Mouse (Mus musculus) neural tube, embryonic 10.5 days (tissue): ENCODE results near the gene Fnip1.
"Not testable (repeated sequence)": the region's sequence is repeated elsewhere in the genome, so short reads cannot be mapped to it uniquely, and the experiment has no call there.

ENCODE experiments used
- DNase-seq: peaks from one replicate; pipeline ENCODE4 v3.0.0-alpha.2; 2017; ENCODE audit warnings: low spot score; ENCODE audit errors: extremely low spot score

Gene Fnip1

DNA sequence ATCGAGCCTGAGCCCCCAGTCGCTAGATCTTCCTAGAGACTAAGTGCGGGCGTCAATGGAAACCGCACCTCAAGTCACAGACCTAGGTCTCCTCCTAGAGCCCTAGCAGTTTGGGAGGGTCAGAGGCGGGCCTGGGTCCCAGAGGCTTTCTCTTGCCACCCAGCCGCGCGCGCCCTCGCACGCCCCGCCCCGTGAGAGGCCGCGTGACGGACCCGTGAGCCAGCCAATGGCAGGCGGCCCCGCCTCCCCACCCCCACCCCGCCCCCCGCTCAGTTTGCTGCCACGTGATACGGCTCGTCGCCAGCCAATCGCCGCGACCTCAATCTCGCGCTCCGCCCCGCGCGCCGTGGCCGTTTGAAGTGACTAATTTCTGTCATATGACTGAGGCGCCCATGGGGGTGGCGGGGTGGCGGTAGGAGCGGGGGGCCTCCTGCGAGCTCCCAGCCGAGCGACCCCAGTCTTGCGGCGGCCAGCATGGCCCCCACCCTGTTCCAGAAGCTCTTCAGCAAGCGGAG lies at the start of gene Fnip1:
Gene Fnip1 (plus strand): TSS at position 377 of the 515 bp plus-strand sequence.
- peak; percentile 95 for DNase-seq

DNA sequence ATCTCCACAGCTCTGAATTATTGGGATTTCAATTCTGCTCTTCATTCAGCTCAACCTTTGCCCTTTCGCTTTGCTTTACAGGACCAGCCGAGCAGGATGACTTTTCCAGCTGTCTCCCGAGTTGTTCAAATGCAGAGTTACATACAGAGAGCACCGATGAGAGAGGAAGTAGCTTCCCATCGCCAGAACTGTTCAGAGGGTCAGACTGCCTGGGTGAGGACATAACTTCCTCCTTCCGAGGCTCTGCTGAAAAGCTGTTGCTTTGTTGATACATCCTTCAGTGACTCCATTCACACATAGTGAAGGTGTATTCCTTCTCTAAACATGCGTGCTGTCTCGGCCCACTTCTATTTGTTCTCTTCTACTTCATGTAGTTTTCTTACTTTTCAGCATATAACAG lies 47.6 kb upstream of the Fnip1 start:
- peak; percentile 23 for DNase-seq

DNA sequence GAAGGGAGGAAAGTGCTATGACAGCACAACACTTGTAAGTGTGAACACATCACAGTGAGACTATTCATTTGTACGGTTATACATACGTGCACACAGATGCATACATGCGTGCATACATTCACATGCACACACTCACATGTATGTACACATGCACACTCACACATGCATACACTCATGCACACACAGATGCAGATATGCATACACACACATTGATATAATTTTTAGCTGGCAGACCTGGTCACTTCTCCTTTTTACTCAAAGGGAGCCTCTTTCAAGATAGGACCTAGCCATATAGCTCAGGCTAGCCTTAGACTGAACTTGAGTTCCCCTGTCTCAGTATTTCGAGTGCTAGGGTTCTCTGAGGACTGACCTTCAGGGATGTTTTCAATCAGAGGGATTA lies 46.7 kb upstream of the Fnip1 start:
- no peak for DNase-seq

DNA sequence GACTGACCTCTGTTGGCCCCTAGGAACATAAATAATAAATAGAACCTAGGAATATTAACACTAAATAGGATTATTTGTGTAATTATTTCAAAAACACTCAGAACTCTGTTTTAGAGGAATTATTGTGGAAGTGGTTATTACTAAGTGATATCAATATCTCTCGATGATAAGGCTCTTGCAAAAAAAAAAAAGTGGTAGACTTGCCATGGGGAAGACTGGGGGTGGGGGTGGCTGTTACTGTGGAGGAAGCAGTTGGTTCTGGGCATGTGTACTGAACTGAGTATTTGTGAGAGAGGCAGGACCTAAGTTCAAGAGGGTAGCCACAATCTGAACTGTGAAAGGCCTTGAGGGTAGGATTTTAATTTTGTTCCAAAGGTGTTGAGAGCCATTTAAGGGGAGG lies 41.3 kb upstream of the Fnip1 start:
- no peak for DNase-seq

DNA sequence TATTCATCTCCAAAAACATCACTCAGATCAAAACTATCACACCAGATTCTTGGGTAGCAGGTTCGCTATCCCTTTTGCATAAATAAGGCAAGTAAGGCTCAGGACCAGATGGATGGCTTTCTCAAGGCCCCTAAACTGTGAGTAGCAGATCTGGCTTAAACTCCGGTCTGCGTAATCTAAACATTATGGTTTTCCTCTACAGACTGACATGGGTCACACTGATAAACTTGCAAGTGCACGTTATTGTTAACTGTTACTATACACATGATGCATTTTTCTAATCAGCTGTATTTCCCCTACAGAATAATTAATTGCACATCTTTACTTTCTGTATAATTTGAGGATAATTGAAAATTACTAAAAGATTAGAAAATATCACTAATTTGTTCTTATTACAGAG lies 39.9 kb upstream of the Fnip1 start:
- DNase-seq: no peak

DNA sequence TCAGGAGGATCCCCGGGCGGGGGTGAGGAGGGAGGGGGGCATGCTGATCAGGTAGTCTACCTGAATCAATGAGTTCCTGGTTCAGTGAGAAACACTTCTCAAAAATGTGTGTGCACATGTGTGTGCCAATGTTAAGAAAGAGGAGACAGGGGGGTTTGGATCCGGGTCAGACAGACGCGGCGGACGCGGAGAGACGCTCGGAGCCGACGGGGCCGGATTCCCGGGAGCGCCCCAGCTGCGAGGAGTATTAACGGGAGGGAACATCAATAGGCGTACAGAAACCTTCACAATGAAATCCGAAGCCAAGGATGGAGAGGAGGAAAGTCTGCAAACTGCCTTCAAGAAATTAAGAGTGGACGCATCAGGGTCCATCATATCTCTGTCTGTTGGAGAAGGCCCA lies 37.2 kb upstream of the Fnip1 start:
- DNase-seq: not testable (repeated sequence)

DNA sequence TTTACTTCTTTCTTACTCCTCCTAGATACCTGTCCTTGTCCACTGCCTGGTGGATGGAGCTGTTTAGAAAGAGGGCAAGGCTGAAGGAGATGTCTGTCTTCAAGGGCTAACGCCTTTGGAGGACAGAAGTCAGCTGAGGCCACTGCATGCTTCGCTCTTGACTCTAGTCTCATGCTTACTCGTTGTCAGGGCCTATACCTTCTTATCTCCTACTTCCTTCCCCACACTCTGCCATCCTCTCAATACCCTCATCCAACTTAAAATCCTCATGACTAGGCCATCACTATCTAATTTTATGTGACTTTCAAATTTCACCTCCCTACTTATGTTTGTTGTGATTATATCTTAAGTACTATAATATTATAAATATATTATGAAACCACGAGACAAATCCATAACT lies 33.1 kb upstream of the Fnip1 start:
- no peak for DNase-seq

DNA sequence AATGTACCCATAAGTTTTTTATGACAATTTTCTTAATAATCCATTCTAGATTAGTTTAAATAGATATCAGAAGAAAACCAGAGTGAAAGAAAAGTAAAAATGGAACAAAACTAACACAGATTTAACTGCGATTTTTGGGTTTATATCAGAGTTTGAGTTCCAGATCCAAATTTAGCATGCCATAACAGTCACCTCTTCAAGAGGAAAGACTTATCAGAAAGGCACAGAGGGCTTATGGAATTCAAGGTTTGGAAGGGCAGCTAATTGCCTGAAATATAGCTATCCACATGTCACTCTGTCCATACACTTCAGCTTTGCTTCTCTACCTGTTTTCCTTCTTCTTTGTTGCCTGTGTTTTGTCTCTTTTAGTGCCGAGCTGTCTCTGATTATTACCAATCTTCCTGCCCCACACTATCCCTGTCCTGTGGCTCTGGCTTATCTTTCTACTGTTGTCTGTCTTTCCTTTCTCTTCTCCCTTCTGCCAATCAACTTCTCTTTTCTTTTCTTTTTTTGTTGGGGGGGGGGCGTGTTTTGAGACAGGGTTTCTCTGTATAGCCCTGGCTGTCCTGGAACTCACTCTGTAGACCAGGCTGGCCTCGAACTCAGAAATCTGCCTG lies 31.0 kb upstream of the Fnip1 start:
- DNase-seq: no peak

DNA sequence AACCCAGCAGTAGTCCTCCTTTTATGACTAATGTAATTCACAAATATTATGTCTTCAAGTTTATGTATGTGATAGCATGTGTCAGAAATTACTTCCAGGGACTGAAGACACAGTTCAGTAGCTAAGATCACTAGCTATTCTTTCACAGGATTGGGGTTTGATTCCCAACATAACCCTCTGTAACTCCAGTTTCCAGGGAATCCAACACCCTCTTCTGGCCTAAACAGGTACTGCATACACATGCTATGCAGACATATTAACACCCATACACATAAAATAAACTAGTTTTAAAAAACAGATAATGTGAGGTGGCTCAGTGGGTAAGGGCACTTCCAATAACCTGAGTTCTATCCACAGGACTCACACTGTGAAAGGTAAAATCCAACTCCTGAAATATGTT lies 27.4 kb upstream of the Fnip1 start:
- no peak for DNase-seq

DNA sequence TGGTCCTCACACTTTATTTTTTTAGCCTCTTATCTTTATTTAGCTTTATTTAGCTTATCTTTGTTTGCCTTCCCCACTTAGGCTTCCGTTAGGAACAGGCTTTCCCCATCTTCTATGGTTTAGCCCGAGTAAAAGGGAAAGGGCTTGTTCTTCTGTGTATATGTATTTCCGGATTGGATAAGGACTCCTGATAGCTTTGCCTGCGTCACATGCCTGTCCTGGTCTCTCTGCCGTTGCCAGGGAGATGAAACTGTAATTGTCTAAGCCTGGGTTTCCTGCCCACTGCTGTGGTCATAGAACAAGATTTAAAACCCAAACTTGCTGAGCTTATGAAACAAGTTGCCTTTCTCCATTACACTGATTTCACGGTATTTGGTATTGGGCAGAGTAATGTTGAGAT lies 25.0 kb upstream of the Fnip1 start:
- DNase-seq: no peak

DNA sequence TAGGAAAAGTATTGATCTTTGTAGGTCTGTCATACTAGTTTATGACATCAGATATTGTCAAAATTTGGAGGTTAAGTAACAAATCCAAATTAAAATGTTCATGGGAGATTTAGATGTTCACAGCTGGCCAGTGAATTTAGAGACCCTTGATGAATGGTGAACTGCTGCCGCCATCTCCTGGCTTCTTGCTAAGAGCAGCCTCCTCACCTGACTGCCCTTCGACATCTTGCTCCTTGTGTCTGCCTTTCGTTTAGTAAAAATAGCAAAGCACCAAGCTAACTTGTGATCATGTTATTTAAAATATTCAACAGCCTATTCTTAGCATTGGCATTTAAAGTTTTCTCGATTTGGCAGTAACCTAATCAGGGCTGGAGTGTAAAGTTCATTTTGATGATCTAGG lies 15.0 kb upstream of the Fnip1 start:
- no peak for DNase-seq

DNA sequence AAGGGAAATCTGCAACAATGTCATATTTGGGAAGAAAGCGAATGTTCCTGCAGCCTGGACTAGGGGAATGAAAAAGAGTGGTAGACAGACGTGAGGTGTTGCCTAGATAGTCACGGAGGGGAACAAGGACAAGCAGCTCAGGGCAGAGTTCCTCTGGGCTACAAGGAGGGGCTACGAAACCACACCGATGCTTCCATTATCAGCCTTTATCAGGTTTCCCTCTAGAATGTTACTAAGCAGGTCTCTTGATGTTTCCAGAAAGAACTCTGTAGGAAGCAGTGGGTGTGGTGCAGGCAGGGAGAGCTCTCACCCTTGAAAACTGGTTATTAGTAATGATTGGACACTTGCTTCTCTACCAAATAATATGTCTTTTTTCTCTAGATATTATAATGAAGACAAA lies 11.7 kb upstream of the Fnip1 start:
- no peak for DNase-seq

DNA sequence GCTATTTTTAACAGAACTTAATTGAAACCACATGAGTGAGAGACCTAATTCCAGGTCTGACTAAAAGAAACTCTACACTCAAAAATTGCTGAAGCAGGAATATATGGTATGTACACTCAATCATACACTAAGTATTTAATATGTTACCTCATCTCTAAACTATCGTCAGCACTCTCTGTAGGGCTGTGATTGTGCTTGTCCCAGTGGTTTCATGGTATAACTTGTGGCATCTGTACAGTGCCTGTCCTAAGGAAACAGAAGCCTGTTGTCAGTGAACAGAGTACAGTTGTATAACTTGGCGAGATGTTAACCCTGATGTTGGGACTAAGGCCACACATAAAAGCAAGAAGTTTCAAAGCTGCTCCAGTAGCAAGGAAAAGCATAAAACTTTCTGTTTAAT lies 10.9 kb upstream of the Fnip1 start:
- DNase-seq: no peak

DNA sequence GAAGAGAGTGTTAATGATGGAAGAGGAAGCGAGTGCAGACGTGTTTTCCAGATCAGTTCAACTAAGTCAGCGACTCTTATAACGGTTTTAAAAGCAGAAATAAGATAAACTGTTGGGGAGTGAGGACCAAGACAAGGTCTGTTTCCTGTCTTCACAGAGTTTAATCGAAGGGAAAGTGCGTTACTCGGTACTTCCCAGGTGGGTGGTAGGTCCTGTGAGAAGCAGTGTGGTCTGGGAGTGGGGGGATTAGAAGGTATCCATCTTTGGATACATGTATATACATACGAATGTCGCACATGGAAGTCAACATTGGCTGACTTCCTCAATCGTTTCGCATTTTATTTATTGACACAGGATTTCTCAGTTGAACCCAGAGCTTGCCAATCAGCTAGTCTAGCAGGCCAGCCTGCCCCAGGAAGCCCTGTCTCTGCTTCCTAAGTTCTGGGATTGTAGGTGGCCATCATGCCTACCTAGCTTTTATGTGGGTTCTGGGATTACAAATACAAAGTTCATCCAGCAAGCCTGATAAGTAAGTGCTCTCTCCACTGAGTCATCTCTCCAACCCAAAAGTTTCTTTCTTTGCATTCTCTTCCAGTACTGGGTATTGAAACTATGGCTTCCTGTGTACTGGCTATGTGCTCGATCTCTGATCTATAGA lies 10.2 kb upstream of the Fnip1 start:
- DNase-seq: no peak

DNA sequence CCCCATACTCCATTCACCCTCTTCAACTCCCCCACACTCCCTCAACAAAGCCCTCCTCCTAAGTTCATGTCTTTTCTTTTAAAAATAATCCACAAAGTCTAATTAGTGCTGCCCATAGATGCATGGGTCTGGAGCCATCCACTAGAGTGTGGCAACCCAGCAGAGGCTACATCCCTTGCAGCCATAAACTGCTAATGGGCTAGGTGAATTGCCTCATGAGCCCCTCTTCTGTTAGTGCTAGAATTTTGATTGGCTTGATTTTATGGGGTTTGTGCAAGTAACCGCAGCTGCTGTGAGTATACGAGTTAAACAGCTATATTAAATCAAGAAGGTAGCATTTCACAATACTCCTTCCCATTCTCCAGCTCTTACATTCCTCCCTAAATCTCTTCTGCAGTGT lies 8.8 kb upstream of the Fnip1 start:
- DNase-seq: no peak

DNA sequence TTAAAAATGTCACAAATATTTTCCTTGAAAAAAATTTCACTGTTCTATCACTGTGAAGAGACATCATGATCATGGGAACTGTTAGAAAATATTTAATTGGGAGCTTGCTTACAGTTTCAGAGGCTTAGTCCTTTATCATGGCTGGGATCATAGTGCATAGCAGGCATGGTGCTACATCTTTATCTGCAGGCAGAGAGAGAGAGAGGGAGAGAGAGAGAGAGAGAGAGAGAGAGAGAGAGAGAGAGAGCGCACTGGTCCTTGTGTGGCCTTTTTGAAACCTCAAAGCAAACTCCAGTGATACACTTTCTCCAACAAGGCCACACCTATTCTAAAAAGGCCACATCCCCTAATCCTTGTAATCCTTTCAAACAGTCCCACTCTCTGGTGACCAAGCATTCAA lies 2.2 kb upstream of the Fnip1 start:
- no peak for DNase-seq

DNA sequence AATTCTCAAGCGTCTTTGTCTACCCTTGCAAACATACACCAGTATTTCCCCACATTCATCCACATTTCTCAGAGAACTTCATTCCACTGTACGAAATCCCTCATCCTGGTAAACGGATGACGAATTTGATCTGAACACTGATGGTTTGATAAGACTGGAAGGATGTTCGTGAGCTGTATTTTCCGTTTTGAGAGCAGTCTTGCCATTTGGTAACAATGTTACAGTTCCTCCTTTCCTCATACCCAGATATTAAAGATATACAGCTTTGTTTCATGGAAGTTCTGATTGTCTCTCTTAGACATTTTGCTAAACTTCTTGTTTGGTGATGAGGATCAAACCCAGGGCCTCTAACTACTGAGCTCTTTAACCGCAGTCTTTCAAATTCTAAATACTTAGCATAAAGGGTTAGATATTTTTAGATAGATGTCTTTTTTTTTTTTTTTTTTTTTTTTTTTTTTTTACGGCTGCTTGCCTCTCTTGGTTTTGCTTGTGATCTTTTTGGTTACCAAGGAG lies 633 bp upstream of the Fnip1 start:
- DNase-seq: no peak

DNA sequence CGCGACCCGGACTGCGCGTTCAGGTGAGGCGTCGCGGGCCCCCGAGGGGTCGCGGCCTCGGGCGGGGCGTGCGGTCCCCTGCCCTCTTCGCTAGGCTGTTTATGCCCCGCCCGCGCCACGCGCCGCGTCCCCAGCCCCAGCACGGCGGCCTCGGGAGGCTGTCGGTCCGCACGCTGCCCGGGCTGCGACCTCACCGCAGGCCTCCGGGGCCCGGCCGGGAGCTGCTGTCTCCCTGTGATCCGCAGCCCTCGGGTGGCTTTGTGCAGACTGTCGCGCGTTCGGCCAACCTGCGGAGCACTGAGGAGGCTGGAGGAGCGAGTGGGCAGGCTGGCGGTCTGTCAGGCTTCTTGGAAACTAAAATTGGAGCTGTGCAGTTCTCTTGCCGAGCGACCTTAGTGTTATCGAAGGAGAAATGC lies 375 bp downstream of the Fnip1 start:
- peak; percentile 71 for DNase-seq

DNA sequence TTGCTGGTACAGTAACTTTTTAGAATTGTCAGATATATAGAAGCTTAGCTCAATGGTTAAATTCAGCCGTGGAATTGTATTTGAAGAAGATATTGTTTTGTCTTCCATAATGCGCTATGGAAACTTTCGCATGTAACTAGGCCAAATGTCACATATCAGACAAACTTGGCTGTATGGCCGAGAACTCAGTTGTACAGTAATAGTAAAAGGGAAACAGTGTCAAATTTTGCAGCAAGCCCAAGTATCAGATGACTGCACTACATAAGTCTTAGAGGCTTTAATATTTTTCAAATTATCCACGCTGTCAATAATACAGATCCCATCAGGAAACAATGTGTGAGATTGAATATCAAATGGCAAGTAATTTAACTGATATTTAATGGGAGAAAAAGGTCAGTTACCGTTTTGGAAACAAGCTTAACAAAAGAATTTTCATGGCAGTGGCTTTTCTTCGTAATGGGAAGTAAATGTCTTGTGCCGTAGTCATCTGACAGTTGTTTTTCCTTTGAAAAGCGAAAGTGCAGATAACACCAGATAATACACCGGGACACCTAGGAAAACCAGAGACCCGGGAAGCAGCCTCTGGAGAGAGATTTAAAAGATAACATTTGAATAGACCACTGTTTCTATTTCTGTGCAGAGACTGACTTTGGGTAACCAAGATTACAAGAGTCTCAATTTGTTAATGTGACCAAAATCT lies 1.1 kb downstream of the Fnip1 start:
- DNase-seq: no peak

DNA sequence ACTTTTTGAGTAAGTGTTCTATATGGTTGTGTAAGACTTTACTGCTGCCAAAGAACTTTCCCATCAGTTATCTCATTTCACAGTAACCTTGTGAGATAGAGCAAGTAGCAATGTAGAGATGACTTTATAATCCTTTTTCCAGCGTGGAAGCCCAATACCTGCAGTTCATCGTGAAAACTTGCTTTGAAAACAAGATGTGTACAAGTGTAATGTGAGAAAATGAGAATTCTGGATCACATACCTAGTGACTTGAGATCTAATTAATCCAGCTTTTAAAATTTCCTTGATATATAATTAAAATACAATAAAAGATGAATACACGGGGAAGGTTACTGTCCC lies 1.7 kb downstream of the Fnip1 start:
- no peak for DNase-seq

DNA sequence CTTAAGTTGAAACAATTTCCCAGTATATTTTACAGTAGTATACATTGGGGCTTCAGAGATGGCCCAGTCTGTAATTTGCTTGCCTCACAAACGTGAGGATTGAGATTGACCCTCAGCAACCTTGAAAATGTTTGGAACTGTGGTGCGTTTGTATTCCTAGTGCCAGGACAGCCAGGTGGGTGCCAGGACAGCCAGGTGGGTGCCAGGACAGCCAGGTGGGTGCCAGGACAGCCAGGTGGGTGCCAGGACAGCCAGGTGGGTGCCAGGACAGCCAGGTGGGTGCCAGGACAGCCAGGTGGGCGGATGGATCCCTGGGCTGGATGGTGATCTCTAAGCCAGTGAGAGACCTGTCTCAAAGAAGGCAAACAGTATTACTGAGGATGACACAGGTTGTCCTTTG lies 12.8 kb downstream of the Fnip1 start:
- DNase-seq: not testable (repeated sequence)

DNA sequence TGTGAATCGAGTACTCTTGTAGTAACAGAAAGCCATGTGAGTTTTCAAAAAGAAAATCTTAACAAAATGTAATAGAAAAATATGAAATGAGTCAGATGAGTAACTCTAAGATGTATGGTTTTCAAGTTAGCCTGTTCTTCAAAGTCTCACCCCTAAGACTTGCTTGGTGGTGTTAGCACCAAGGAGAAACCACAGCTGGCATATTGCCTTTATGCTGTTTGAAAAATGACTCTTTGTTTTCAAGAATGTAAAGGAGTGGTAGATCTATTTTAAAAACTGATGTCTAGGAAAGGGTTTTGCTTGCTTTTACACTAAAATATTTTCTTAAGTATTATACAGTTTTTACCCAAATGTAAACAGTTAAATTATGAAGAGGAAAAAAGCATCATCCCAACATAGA lies 16.5 kb downstream of the Fnip1 start:
- no peak for DNase-seq

DNA sequence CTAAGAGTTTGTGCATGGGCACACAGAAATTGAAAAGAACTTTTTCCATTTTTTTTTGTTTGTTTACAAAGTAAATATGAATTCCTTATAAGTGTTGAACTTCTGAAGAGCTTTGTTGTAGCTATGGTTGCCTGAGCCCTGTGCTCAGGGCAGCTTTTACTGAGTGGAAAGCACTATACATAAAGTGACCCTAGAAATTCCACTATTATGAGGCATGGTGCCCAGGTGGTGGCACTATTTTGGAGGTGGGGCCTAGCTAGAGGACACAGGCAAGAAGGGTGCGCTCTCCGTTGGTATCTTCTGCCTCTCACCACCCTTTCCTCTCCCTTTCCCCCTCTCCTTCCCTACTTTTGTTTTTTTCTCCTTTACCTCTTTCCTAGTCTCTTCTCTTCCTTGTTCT lies 18.9 kb downstream of the Fnip1 start:
- DNase-seq: no peak
